In the genomic region with DNA sequence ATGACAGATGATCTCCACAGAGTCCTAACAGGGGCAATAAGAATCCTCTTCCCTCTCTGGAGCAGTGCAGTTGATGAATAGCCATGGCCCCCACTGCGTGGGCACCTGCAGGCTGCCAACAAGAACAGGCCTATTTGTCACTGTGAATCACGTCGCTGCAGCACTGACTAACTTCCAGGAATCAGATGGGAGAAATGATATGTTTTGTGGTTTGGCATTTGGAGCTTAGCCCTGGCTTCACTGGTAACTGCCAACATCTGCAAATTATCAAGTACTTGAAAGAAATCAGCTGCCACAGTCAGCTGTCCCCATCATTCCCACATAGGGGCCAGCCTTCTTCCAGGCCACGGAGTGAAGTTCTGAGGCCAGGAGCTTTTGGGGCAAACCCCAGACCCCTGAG, we compare ENCODE assay signal across 10 mouse cellular contexts.
DNase-seq lines count a peak whose midpoint lies in the region; ATAC-seq and TF ChIP-seq lines count a peak whose summit lies in the region.
"Had no signal": no experiment of that assay in that cellular context is flagged by ENCODE, and none has a peak within 500 bp of the region (broad histone marks: within the 10 kb centered on the region; RNA-seq: fewer than 3 reads in every experiment).

No protein-coding gene starts in this region.

- TF ChIP-seq POLR2A in cerebellum, adult 2 months (IDR thresholded peaks at IDR 0.05; ENCODE audit: borderline replicate concordance, insufficient read depth, low read length): no peak

- intact Hi-C loops in left cerebral cortex, postnatal 4 days (cut with DNase I): no loop called here
- intact Hi-C loops in left cerebral cortex, postnatal 10 days (cut with DNase I): no loop called here
- intact Hi-C loops in heart, postnatal 10 days (cut with DNase I): no loop called here

- TF ChIP-seq CTCF in cerebellum, adult 2 months (IDR thresholded peaks at IDR 0.05; ENCODE audit: borderline replicate concordance, insufficient read depth, low read depth, low read length): no peak

- no peak for ATAC-seq in inflammation-experienced regulatory T-cells, adult 6 months

- no peaks in the 10 kb centered on the region; the same call in 1 of the 2 replicates for H3K9me3 ChIP-seq in embryonic facial prominence, embryonic 10.5 days
- H3K9me3 ChIP-seq: liver, embryonic 13.5 days had no signal

- no peaks in the 10 kb centered on the region for H3K36me3 ChIP-seq in embryonic facial prominence, embryonic 10.5 days (replicated peaks)
- H3K36me3 ChIP-seq: heart, embryonic 13.5 days; liver, embryonic 13.5 days had no signal

- no peak overlapping the region for H3K4me3 ChIP-seq in cerebellum, adult 2 months (replicated peaks; ENCODE audit: insufficient read depth, low read depth, low read length)
- H3K4me3 ChIP-seq in embryonic facial prominence, embryonic 10.5 days: no peak overlapping the region
- H3K4me3 ChIP-seq: heart, embryonic 13.5 days; liver, embryonic 13.5 days had no signal

- DNase-seq in cerebellum, adult 2 months: peak; percentile 34 to 67
- no peak for DNase-seq in cerebellum, adult 8-10 months
- DNase-seq in left cerebral cortex, postnatal 4 days: peak; percentile 78
- no peak for DNase-seq in left cerebral cortex, postnatal 10 days (ENCODE audit: extremely low spot score in 1 of 2, low spot score in 2 of 2)
- peak; percentile 47 for DNase-seq in embryonic facial prominence, embryonic 10.5 days (ENCODE audit: low spot score)
- peak; percentile 38 for DNase-seq in lung, postnatal 36 days
- DNase-seq in heart, postnatal 10 days: no peak
- DNase-seq: liver, embryonic 13.5 days had no signal

- H3K4me1 ChIP-seq in cerebellum, adult 2 months (ENCODE audit: control insufficient read depth, insufficient read depth, low read length): no peaks in the 10 kb centered on the region
- H3K4me1 ChIP-seq in embryonic facial prominence, embryonic 10.5 days: peaks cover 31% of the 10 kb centered on the region
- H3K4me1 ChIP-seq: liver, embryonic 13.5 days had no signal

- H3K27me3 ChIP-seq in cerebellum, adult 2 months (ENCODE audit: control insufficient read depth, insufficient read depth, low read length): no peaks in the 10 kb centered on the region
- H3K27me3 ChIP-seq in embryonic facial prominence, embryonic 10.5 days (replicated peaks; ENCODE audit: low read depth, poor library complexity, severe bottlenecking): no peaks in the 10 kb centered on the region
- H3K27me3 ChIP-seq: heart, embryonic 13.5 days; liver, embryonic 13.5 days had no signal

- H3K27ac ChIP-seq in cerebellum, adult 2 months (ENCODE audit: insufficient read depth, low read length): no peak overlapping the region
- H3K27ac ChIP-seq in embryonic facial prominence, embryonic 10.5 days (replicated peaks): no peak overlapping the region
- H3K27ac ChIP-seq: heart, embryonic 13.5 days; liver, embryonic 13.5 days had no signal

- whole genome bisulfite sequencing in cerebellum, adult 2 months: 46% methylated on average over 4 of the region's 4 CpGs
- 59% methylated on average over 4 of the region's 4 CpGs for WGBS in embryonic facial prominence, embryonic 10.5 days

Comparison
In these comparisons a context has a peak if more than half of its experiments do, and no peak if none do; other contexts are left out.
1. DNase-seq: peak in cerebellum, adult 2 months (2 of 2), left cerebral cortex, postnatal 4 days (single experiment), embryonic facial prominence, embryonic 10.5 days (single experiment) and lung, postnatal 36 days (single experiment); none in cerebellum, adult 8-10 months (single experiment), left cerebral cortex, postnatal 10 days (0 of 2) and heart, postnatal 10 days (0 of 2).